Mouse (Mus musculus): ENCODE results near the gene Chst10.

GRCm38 (mm10) chr1:38843275-38843674 is 54.7 kb downstream of the Chst10 start:
- TF ChIP-seq POLR2A (IDR thresholded peaks at IDR 0.05; ENCODE audit: borderline replicate concordance, low read depth, low read length) (no peak), CTCF (IDR thresholded peaks at IDR 0.05; ENCODE audit: low read depth, low read length) (no peak)

Measured in bone marrow macrophage, adult 2 months (primary cell).